Mouse (Mus musculus) megakaryocyte, embryonic 14.5 days (primary cell): ENCODE measurements around the gene Hsf5.

ENCODE experiments used
- FLI1 ChIP-seq: IDR thresholded peaks from 2 replicates; pipeline ENCODE4 v1.6.1; 2012; ENCODE audit warnings: low read length, inconsistent platforms, mixed read lengths
- GATA1 ChIP-seq: IDR thresholded peaks from 3 replicates; pipeline ENCODE4 v1.6.1; 2012; ENCODE audit warnings: mixed read lengths, low read length, inconsistent platforms, borderline replicate concordance

DNA sequence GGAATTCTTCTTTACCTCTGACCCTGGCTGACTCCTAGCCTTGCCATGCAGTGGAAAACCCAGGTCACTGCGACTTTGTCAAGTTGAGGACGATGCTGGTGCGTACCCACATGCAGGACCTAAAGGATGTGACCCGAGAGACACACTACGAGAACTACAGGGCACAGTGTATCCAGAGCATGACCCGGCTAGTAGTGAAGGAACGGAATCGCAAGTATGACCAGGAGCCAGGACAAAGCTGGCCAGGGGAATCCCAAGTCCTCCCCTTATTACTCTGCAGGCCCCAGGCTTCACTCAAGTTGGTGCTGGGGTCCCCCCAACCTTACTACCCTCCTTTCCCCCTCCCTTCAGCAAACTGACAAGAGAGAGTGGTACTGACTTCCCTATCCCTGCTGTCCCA, 27.4 kb upstream of the Hsf5 start:
- TF ChIP-seq GATA1 = no peak
- TF ChIP-seq FLI1 = no peak
